Mouse (Mus musculus) lung, adult 2 months (tissue): ENCODE measurements around the gene Plcb2. TPM values are rescaled to one million over a fixed set of nuclear protein-coding genes. Genes with fewer than 3 reads are reported as not detected.
A peak's percentile ranks its signal among the peaks of the same experiment; 100 is the strongest.

Experiments
- DNase-seq: peaks from one replicate; pipeline ENCODE4 v3.0.0; 2022
- H3K4me1 ChIP-seq: fragments of 200-500 bp; 2 replicates; pipeline ENCODE4 v1.6.1; 2011; ENCODE audit warnings: low read length; ENCODE audit not compliant: control insufficient read depth, insufficient read depth
- H3K4me3 ChIP-seq: fragments of 200-500 bp; replicated peaks from 2 replicates; pipeline ENCODE3; 2011; ENCODE audit warnings: low read depth, mild to moderate bottlenecking, control low read depth, low read length; ENCODE audit errors: extremely low read depth
- CTCF ChIP-seq: fragments of 200-500 bp; IDR thresholded peaks from 2 replicates; pipeline ENCODE4 v1.5.1; 2011; ENCODE audit warnings: mild to moderate bottlenecking, low read length, control low read depth; ENCODE audit not compliant: insufficient read depth
- POLR2A ChIP-seq: fragments of 200-500 bp; IDR thresholded peaks from 2 replicates; pipeline ENCODE4 v1.6.1; 2011; ENCODE audit warnings: low read depth, mild to moderate bottlenecking, control low read depth, low read length, borderline replicate concordance; ENCODE audit errors: extremely low read depth
- WGBS: fragments of 180-500 bp; shearing (Covaris S2); methylation state at CpG from one replicate; pipeline ENCODE4 v1.1.7; 2018; 5-methylcytosine and 5-hydroxymethylcytosine counted together
- polyA plus RNA-seq: library from polyadenylated mRNA; depleted of rRNA; stranded (reverse); fragments of >200 nt; gene quantifications from 2 replicates; pipeline ENCODE4 v1.2.3, GENCODE M21; 2012; rRNA removed

Gene Plcb2
- 11.8 and 15.2 TPM in 2 replicates for polyA plus RNA-seq

DNA sequence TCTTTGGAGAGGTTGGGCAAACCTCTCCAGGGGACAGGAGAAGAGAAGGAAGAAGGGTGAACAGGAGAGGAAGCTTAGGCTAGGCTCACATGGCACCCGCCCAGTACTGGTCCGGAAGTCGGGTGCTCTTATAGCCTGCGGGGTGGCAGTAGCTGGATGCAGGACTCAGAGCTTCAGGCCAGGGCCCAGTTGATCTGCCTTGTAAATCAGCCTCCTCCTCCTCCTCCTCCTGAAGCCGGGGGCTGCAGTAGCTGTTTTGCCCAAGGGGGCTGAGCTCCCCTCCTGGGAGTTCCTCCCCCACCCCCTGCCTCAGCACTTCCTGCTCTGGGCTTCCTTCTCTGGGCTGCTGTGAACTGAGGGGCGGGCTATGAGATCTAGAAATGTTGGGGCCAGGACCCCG lies at the start of gene Plcb2:
Plcb2 (minus strand) TSS at position 102 of the 400 bp plus-strand sequence.
- Histone ChIP-seq H3K4me1 (peaks cover 6% of the 10 kb centered on the region), H3K4me3 (peak within 1 kb of the TSS; percentile 55)
- 12% methylated on average over 7 of the region's 7 CpGs for WGBS
- DNase-seq: peak; percentile 34
- TF ChIP-seq CTCF: no peak
- peak; percentile 51; the same call in 1 of the 2 replicates for TF ChIP-seq POLR2A

DNA sequence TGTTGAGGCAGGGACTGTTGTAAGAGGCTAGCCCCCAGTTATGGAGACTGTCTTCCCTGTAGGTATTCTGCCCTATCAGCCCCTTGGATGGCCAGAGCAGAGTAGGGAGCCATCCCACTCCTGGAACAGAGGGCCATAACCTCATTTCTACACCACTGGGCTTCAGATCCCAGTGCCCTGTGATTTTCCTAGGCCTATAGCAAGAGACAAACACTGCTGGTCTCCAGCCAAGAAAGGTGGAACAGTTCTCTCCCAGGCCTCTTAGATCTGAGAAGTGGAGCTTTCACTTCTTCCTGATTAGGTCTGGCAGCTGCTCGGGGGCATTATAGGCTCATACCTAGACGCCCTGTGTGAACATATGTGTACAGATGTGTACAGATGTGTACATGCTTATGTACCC lies 48.1 kb upstream of the Plcb2 start:
- no peak for TF ChIP-seq CTCF
- TF ChIP-seq POLR2A: no peak
- WGBS: 50% methylated on average over 2 of the region's 2 CpGs
- DNase-seq: no peak
- no peak overlapping the region for H3K4me3 ChIP-seq
- peaks cover 5% of the 10 kb centered on the region; the same call in 1 of the 2 replicates for H3K4me1 ChIP-seq

DNA sequence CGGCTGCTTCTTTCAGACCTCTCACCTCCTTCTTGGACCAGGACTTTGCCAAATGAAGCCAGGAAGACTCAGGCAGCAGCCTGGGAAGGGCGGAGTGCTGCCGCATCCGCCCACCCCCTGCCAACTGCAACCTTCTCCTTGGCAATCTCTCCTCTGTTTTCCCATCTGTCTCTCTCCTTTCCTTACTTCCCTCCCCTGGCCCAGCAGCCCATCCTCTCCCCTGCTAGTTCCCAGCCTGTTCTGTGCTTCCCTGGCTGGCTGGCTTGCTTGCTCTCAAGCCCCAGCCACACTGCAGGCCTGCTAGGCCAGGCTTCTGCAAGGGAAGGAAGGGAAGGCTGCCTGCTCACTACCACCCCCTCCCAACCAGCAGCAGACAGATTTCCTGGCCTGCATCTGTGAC lies 47.6 kb upstream of the Plcb2 start:
- WGBS: 43% methylated on average over 4 of the region's 4 CpGs
- DNase-seq: no peak
- no peak for TF ChIP-seq POLR2A
- TF ChIP-seq CTCF: no peak

DNA sequence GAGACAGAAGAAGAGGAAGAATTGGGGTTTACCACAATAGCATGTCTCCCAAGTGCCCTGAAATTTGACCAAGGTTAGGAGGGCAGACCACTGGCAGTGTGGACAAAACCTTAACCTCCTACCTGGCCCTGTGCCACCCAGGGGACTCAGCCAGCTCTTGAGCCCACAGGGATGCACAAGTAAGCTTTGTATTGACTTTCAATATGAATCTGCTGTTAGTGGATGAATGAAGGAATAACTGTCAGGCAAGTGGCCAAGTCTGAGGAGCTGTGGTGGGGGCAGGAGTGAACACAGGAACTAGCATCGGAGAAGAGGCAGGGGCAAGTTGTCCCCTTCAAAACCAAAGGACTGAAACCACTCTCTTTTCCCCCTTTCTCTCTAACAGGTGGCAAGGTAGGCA lies 47.2 kb upstream of the Plcb2 start:
- Histone ChIP-seq H3K4me1 (peaks cover 5% of the 10 kb centered on the region; the same call in 1 of the 2 replicates), H3K4me3 (no peak overlapping the region)
- no peak for DNase-seq
- TF ChIP-seq CTCF (no peak), POLR2A (no peak)
- 13% methylated on average over 1 of the region's 1 CpGs for WGBS

More for the DNA sequence above, 47.6 kb upstream of the Plcb2 start:
- Histone ChIP-seq H3K4me1 (peaks cover 5% of the 10 kb centered on the region; the same call in 1 of the 2 replicates), H3K4me3 (no peak overlapping the region)

DNA sequence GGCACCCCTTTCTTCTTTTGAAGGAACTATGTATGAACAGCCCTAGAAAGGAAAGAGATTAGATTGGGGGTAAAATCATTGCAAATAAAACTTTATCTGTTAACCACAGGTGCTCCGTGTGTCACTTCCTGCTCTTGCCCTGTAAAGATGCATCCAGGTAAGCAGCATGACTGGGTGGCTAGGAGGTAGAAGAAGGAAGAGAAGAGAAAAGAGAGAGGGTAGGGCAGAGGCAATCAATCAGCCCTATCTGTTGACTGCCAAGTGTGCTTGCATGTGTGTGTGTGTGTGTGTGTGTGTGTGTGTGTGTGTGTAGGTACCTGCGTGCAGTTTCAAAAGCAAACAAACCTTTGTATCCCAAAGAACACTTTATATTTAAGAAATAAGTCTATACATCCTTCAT lies 46.3 kb upstream of the Plcb2 start:
- Histone ChIP-seq H3K4me3 (no peak overlapping the region), H3K4me1 (peaks cover 5% of the 10 kb centered on the region; the same call in 1 of the 2 replicates)
- no peak for DNase-seq
- 62% methylated on average over 2 of the region's 2 CpGs for WGBS
- TF ChIP-seq CTCF (no peak), POLR2A (no peak)

DNA sequence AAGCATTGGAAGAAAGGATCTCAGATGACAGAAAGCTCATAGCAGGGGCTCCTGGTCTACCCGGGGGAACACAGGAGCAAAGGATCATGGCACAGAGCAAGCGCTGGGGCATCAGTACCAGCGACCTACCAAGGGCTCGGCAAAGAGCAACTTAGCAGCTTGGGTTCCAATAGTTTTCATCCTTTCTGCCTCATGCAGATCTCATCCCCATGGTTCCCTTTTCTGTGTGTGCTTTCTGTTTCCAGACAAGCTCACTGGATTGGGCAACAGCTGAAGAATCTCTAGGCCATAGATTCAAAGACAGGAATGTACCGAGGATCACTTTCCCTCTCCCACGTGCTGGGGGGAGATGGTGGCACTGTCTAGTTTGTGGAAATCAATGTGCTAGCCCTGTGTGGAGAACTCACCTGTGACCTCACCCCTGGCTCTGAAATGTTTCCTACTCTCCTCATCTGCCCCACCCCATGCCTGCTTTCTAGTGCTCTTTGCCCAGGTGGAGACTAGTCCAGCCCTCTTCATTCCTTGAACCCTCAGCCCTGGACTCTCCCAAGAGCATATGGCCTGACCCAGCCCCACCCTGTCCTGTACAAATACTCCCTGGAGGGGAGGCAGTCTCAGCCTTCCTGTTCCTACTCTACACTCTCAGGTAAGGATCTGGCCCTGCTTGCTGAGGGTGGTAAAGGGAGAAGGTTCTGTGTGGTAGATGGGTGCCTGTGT lies 44.1 kb upstream of the Plcb2 start, which contains the start of gene Phgr1:
Phgr1 (plus strand) TSS at position 612 of the 717 bp plus-strand sequence.
- H3K4me1 ChIP-seq: no peaks in the 10 kb centered on the region; the same call in 1 of the 2 replicates
- no peak for DNase-seq
- TF ChIP-seq POLR2A (no peak), CTCF (no peak)
- 77% methylated on average over 6 of the region's 6 CpGs for WGBS
- H3K4me3 ChIP-seq: no peak within 1 kb of the TSS

DNA sequence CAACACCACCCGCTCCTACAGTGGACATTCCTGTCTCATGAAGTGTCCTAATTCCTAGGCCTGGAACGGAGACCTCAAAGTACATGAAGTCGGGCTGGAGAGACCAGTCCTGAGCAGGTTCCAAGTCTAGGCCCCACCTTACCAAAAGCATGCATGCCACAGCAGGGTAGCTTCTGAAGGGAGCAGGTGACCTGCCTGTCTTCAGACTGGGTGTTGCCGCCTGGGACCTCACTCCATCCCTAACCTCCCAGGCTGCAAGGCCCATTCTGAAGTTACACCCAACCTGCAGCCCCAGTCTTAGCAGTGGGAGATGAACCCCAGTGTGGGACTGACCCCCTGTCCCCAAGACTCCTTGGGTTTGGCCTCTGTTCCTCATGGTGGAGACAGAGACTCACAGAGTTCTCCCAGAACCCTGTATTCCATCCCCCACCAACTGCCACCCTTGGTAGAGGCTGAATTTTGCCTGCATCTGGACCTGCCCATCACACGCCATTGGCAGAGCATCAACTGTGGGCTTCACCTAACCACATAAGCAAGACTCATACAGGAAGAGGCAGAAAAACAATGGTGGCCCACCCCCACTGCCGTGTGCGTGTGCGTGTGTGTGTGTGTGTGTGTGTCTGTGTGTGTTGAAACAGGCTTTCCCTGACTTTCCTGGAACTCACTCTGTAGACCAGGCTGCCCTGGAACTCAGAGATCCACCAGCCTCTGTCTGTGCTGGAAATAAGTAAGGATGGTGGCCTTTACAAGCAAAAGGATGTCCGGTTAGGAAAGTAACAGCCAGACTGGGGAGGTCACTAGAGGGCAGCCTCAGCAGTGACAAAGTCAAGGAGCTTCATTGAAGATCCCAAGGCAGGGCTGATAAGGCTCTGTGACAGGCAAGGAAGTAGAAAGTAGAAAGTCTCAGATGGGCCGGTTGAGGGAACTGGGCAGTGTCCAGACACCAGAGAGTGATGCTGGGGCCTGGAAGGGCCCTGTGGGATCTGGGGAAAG lies 38.1 kb upstream of the Plcb2 start:
- no peak overlapping the region for H3K4me3 ChIP-seq
- peak; percentile 15 for DNase-seq
- H3K4me1 ChIP-seq: peaks cover 21% of the 10 kb centered on the region
- 58% methylated on average over 10 of the region's 10 CpGs for WGBS
- TF ChIP-seq POLR2A (no peak), CTCF (0 out of 2 replicates have a peak, but pooled peaks have one; percentile 10)

DNA sequence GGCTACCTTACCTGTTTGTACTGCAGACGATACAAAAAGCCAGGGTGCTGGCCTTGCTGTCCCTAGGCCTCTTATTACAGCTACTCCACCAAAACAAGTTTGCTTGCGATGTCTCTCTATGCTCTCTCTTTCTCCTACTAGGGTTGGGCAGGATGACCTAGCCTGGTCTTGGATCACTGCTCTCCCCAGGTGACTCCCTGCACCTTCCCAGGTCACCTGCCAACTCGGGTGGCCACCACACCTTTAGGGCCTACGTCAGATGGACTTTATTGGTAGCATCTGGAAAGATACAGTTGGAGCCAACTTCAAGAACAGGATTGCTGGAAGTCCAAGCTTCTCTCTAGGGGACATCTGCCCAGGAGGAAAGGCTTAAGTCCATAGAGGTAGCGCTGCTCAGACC lies 36.6 kb upstream of the Plcb2 start:
- WGBS: 81% methylated on average over 5 of the region's 5 CpGs

More for the DNA sequence above, 36.6 kb upstream of the Plcb2 start:
- DNase-seq: peak; percentile 14
- no peak for TF ChIP-seq CTCF
- no peak for TF ChIP-seq POLR2A
- H3K4me3 ChIP-seq: no peak overlapping the region
- peaks cover 35% of the 10 kb centered on the region for H3K4me1 ChIP-seq
